Mouse (Mus musculus): ENCODE data around the gene 1700003F12Rik.

1700003F12Rik gene

DNA sequence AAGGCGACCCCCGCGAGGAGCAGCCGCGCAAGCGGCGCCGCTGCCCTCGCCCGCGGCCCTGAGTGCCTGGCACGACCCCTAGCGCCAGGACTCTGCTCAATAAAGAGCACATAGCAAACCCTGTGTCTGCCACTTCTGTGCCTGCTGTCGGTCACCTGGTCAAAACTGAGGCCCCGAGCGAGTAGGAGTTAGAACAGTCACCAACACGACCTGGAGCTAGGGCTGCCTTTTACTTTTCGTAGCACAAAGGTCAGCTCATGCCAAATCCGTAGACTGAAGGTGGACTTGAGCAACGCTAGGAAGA, 3.0 kb downstream of the 1700003F12Rik start:
- DNase-seq = no peak

DNA sequence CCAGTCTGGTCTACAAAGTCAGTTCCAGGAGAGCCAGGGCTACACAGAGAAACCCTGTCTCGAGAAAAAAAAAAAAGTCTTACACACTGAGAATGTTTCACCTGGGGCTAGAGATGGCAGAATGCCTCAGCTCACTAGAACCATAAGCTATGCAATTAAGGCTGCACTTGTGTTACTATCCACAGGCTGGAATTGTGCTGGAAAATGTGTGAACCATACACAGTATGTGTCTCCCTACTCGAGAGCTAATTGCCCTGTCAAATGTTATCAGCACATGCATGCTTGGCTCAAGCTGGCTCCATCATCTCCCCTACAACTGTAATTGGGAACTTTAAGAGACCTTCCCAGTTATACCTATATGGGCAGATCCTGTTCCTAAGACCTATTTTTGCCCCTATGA, 4.1 kb downstream of the 1700003F12Rik start:
- DNase-seq = peak; percentile 66

DNA sequence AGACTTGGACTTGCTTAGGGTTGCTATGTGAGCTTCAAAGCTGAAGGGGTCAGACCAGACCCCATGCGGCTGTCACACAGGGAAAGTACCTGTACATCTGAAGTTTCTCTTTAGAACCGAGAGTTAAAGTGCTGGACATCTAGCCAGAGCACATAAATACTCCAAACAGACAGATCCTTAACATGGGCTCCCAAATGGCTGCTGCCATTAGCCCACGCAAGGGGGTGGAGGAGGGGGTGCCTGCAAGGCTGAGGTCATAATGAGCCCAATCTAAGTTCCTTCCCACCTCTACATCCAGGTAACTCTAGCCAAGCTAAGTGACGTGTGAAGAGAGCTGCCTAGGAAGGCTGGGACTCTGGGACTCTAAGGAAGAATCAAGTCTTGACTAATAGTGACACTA, 4.6 kb downstream of the 1700003F12Rik start, which contains the start of gene Actl10:
Actl10 (plus strand) TSS at position 301 of the 400 bp plus-strand sequence.
- DNase-seq = no peak

DNA sequence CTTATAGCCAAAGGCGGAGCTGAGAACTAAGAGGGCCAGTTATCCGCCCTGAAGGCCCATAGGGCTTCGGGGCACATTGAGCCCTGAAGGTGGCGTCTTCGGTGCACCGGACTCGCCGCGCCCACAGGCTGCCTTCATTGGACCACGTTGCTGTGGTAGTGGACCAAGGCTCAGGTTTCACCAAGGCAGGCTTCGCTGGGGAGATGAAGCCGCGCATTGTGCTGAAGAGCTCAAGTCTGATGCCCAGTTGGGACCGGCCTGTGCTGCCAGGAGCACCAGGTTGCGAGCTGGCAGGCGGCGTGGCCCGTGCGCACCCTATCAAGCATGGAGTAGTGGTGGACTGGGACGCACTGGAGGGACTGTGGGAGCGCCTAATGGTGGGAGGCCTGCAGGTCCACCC, 5.0 kb downstream of the 1700003F12Rik start:
- no peak for DNase-seq

DNA sequence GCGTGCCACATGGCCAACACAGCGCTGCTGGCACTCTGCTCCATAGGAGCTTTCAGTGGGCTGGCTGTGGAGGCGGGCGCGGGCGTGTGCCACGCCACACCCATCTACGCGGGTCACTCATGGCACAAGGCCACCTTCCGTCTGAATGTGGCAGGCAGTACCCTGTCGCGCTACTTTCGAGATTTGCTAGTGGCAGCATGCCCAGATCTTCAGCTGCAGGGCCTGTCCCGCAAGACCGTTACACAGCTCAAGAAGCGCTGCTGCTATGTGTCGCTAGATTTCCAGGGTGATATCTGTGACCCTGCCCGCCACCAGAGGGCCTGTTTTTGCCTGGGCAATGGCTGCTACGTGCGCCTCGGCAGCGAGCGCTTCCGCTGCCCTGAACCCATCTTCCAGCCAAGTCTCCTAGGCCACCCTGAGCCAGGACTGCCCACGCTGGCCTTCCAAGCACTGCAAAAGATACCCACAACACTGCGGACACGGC, 5.6 kb downstream of the 1700003F12Rik start:
- peak; percentile 89 for DNase-seq

DNA sequence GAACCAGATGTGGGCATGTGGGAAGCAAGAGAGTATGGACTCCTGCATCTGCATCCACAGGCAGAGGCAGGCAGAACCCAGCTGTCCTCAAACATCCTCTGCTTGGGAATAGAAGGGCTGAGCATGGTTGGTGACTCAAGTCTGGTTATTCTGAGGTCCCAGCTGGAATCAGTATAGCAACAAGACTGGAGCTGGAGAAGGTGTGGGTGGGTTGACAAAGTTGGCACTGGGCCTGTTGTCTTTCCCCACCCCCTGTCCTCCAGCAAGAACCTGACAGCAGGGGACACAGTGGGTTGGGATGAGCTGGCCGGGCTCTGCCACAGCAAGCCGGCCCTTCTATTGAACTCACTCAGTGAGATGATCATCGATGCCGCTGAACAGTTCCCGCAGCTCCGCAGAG, 8.3 kb downstream of the 1700003F12Rik start:
- DNase-seq = no peak

DNA sequence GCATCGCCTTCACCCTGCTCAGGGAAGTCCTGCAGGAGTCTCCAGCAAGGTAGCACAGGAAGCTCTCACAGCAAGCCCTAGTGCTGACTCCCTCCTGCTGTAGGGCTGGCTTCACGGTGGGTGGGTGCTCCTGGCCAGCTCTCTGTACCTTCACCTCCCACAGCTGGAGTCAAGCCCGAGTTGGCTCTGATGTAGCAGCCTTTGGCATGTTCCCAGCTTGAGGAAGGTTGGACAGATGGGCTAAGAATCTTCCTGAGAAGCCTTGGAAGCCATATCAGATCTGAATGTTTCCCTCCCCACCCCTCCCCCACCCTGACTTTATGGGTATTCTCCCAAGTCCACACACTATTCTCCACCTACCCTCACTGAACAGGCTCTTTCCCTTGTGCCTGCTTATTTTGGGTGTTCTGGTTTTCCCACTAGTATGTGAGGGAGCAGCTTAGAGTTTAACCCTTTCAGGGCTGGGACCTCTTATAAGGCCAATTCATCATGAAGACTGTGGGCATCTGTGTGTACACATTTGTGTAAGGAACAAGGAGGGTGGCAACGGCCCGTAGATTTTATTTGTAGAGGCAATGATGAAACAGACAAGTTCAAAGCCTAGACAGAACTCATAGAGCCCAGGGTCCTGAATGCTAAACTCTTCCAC, 10.4 kb downstream of the 1700003F12Rik start:
- no peak for DNase-seq

DNA sequence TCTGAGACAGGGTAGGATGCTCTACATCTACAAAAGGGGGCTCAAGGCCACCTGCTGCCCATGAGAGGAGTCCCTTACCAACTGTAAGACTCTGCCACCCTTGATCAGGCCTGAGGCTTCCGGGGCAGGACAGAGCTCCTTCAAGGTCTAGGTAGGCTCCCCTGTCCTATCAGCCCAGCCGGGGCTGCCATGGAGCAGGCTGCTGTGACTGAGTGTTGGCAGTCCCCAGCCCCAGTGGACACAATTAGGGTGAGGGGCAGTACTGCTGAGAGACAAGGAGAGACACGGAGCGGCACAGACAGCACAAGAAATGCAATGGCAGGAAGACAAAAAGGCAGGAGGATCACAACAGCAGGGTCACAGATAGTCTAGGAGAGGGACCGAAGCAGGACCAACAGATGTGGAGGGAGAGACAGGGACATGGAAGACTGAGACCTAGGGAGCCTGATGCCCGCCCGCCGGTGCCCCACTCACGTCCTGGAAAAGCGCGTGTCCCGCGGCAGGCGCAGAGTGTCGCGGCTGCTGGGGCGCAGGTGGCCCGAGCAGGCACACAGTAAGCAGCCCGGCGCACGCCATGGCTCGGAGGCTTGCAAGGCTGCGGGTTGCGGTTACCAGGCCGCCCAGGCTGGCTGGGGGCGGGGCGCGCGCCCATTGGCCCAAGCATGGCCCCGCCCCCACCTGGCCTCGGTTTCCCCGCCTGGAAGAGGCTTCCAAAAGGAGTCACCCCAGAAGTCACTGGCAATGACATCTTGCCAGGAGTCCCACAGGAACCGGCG, 11.6 kb downstream of the 1700003F12Rik start, which contains the start of gene Necab3:
Necab3 (minus strand) TSS at position 627 of the 776 bp plus-strand sequence.
- peak; percentile 67 for DNase-seq

DNA sequence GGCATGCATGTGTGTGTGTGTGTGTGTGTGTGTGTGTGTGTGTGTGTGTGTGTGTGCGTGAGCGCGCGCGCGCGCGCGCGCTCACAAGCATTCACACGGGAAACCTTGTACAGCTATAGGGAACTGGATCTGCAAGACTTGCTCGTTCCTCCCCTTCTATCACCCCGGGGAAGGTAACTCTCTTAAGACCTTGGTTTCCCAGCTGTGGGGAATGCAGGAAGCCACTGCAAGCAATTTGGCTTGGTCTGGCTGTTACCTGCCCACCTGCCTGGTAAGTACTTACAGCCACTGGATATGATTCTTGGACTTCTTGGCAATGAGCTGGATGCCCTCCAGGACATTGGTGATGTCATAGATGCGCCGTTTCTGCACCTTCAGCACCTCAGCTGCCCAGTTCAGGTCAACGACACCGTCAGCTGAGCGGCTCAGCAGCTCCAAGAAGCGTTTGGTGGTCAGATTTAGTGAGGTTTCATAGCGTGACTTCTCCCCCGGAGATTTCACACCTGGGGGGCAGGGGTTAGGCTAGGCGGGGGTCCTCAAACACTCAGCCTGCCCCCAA, 16.8 kb downstream of the 1700003F12Rik start:
- DNase-seq = no peak

DNA sequence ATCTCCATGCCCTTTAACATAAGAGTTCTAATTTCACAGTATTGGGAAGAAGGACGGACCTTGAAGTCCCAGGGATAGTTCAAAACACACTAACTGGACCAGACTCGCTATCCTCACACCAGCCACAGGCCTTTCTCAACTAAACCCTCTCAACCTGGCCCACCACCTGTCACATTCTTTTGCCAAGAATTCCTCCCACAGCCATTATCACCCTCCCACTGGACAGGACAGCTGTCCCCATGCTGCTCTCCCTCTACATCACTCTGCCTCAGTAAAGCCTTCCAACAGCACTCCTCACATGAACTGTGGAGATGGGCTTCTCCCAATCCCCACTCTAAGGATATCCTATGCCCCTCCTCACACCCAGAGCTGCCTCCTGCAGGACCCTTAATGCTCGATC, 18.7 kb downstream of the 1700003F12Rik start:
- no peak for DNase-seq

DNA sequence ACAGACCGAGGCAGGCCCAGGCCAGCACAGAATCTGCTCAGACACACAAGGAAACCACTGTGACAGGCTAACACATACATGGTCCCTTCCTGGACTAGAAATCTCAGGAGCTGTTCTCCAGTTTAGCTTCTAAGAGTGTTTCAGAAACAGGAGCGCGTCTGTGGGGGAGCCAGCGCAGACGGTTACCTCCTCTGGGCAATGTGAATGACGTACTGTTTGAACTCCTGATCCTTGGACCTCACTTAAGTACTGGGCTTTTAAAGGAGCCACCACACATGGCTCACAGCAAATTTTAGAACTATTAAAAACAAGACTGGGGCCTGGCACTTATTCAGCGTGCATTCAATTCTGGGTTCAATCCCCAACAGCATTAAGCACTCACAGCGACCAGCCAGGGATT, 19.8 kb downstream of the 1700003F12Rik start:
- no peak for DNase-seq

DNA sequence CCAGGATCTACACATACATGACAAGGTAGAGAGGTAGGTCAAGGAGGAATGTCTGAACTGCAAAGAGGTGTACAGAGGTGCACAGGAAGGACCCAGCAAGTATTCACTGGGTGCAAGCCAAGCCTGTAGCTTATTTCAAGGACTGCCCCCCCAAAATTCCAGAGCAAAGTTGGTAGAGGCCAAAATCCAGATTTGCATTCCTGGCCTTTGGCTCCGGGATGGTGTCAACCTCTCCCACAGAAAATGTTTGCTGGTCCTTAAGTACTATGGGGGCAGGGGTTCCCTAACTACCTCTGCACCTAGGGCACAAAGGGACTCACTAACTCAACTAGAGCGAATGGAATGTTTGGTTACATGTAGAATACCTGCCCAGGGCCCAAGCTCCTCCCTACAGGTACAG, 20.9 kb downstream of the 1700003F12Rik start:
- DNase-seq = no peak

DNA sequence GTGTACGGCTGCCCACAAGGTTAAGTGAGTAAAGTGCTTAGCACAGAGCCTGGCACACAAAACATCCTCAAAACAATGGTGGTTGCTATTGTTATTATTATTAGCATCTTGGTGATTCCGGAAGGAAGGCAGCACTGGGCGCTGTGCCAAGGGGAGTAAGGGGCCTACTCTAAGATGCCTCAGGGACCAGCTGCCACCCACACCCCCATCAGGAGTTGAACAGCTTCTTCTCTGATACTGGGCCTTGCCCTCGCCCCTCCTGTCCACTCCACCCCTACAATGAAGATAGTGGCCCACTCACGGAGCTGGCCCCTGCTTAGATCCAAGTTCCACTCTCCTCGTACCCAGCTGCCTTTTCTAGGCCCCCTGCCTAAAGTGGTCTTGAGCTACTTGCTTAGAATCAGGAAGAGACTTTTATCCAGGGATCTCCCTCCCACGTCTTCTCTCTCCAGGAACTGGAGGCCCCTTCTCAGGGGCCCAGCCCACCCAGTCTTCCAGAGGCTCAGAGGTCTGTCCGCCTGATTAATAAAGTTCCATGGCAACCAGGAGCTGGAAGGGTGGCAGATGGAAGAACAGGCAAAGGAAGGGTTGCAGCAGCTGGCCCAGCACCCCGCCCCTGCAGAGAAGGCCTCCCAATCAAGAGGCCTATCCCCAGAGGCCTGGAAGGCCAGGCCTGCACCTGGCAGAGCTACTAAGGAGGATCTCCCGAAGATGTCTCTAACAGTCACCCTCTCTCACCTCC, 21.6 kb downstream of the 1700003F12Rik start:
- peak; percentile 85 for DNase-seq

DNA sequence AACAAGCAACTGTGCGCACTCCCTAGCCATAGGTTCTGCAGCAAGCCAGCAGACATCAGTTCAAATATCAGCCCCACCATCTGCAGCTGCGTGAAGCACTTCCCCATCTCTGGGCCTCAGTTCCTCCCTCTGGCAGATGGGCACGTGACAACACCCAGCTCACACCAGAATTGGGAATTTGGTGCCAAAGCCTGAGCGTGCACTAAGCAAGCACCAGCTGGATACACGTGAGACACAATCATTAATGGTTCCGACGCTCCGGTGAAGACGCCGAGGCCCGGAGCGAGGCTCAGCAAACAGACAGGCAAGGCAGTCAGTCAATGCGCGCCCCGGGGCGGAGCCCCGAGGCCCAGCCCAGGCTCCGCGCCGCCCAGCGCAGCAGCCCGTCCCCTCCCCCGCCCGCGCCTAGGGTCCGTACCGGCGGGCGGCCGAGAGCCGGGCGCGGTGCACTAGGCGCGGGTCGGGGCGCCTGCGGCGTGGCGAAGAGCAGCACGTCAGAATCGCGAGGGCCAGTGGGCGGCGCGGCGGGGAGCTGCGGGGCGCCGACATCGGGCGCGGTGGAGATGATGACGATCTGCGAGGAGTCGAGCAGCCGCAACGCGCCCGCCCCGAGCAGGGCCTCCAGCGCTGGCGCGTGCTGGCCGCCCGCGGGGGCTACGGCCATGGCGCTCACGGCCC, 22.3 kb downstream of the 1700003F12Rik start:
- DNase-seq = peak; percentile 73

DNA sequence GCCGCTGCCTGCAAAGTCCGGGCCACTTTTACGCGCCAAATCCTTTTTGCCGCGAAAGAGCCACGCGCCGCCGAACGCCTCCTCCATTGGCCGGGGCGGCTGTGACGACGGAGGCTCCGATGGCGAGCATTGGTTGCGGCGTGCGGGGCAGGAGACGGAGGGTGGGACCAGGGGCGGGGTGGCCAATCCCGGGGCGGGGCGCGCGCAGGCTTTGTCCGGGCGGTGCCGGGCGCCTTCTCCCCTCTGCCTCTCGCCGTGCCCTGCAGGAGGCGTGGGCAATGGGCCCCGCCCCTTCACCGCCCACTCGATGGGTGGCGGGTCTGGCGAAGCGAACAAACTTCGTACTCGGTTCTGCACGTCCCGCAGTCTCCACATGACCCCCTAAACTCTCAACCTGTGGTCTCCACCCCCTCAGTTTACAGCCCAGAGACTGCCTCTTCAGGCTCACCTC, 23.0 kb downstream of the 1700003F12Rik start, which contains the start of gene E2f1:
E2f1 (minus strand) TSS at position 57 of the 451 bp plus-strand sequence.
- DNase-seq = peak; percentile 98

DNA sequence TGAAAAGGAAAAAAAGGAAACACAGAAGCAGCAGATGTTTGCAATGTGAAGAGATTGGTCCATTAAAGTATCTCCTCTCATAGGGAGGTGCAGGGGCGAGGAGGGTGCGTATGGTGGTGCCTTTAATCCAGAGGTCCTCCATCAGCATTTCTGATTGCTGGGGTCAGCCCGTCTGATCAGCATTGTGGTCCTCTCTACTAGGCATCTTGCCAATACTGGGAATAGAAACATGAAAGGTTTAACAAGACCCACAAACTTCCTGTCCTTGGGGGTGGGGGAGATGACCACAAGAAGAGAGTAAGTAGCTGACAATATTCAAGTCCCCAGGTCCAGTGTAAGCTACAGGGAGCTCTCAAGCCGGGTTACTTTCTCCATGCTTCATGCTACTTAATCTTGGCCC, 23.8 kb downstream of the 1700003F12Rik start:
- no peak for DNase-seq

DNA sequence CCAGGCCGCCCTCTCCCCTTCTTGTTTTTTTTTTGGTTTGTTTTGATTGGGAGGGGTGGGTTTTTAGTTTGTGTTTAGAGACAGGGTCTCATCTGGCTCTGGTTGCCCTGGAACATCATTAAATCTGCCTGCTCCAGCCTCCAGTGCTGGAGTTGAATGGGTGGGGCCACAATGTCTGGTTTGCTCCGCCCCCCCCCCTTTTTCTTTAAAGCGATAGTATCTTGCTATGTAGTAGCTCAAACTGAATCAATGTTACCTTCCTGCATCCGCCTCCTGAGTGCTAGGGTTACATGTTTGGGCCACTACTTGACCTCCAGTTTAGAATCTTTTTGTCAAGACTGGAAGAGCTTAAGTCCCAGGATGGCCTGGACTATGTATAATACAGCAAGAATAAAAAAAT, 24.4 kb downstream of the 1700003F12Rik start:
- DNase-seq = peak; percentile 15

DNA sequence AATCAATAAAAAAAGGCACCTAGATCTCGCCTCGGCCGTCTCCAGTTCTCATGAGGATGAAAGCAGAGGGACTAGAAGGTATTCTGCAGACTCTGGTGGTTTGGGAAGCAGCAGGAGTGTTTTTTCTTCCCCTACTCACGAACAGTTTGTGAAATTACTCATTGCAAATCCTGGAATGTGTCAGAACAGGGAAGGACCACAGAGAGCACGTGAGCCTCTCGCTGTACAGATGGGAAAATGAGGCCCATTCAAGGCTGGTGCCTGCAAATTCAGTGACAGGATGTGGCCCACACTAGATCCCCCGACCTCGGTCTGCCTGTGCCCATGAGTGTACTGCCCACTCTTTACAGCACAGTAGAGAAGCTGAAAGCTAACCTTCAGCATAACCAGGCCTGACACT, 25.1 kb downstream of the 1700003F12Rik start:
- DNase-seq = no peak

DNA sequence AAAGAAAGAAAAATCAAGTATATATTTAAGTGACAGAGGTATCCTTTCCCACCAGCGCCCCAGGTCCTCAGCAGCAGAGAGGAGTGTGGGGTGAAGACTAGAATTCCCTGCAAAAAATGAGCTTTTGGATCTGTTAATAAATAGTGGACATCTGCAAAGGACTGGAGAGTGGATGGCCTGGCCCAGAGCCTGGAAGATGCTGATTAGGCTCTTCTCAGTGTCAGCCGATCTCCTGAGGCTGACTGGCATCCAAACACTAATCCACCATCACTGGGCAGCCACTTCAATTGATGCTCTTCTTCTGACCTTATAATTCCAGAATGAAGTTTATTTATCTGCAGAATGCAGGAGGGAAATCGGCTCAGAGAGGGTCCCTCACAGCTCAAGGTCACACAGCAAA, 26.1 kb downstream of the 1700003F12Rik start:
- no peak for DNase-seq

DNA sequence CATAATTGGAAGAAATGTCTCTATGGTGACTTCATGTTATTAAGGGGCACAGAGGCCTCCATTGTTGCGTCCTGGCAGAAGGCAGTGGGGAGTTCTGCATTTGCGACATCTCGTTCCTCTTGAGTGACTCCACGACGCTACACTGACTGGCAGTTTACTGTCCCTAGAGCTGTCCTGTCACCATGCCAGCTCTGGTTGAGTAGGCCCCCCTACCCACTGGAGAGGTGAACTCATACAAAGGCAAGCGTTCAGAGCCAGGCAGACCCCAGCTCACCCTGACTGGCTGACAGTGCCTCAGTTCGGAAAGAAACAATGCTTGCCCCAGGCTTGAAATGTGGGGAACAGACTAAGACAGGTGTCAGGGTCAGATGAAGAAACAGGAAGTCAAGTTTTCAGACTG, 27.4 kb downstream of the 1700003F12Rik start:
- DNase-seq = peak; percentile 97

DNA sequence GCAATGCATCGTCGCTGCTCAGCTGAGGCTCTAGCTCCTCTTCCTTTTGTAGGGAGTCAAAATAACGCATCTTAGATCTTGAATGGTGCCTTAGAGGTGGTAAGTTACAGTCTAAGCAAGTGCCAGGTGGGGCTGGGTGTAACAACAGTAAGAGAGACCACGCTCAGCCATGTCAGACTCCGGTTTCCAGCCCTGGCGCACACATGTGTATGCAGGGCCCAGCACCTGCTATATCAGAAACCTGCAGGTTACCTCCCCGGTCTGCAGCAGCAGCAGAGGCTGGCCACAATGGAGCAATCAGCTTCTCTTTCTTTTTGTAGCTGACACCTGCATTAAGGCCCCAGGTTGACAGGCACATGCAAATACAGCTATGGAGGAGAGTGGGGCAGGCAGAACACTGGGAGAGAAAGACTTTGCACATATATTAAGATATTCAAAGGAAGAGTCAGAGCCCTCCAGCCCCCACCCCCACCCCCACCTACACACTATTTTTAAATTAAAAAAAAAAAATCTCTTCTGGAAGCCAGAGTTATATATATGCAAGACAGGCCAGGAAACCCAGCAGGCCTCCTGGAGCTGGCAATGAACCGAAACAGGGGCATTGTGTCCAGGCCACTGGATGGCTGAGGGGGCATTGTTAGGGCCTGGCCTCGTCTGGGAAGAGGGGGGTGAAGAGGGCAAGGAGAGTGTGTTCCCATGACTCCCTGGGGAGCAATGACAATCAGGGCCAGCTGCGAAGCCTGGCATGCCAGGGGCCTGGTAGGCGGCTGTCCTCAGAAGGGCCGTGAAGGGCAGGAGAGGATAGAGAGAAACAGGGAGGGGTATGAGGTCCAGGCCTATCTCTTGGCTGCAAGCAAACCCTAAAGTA, 30.2 kb downstream of the 1700003F12Rik start:
- peak; percentile 96 for DNase-seq

DNA sequence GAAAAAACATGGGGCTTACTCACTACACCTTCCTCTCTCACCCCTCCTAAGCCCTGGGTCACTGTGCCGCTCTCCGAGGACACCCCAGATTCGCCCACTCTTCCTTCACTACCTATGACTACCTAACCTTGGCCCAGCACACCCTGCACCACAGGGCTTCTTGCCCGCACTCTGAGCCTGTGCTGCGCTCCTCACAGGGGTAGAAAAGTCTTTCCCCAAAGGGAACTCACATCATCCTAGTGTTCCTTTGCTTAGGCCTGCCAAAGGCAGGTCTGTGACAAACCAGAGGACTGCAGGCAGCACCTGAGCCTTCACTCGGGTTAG, 30.8 kb downstream of the 1700003F12Rik start:
- no peak for DNase-seq

Measured in retina, postnatal 1 day (tissue).